Mouse (Mus musculus) small intestine, adult 2 months (tissue): ENCODE measurements around the gene Nucb1.

Experiments used
- CTCF ChIP-seq: fragments of 200-500 bp; IDR thresholded peaks from 2 replicates; pipeline ENCODE4 v1.5.1; 2012; ENCODE audit warnings: low read depth, mild to moderate bottlenecking, control low read depth, inconsistent platforms, low read length, moderate library complexity, mixed read lengths; ENCODE audit not compliant: insufficient replicate concordance, insufficient read length; ENCODE audit errors: extremely low read depth
- POLR2A ChIP-seq: fragments of 200-500 bp; IDR thresholded peaks from 2 replicates; pipeline ENCODE4 v1.6.1; 2012; ENCODE audit warnings: low read depth, mild to moderate bottlenecking, control low read depth, inconsistent platforms, low read length, moderate library complexity

DNA sequence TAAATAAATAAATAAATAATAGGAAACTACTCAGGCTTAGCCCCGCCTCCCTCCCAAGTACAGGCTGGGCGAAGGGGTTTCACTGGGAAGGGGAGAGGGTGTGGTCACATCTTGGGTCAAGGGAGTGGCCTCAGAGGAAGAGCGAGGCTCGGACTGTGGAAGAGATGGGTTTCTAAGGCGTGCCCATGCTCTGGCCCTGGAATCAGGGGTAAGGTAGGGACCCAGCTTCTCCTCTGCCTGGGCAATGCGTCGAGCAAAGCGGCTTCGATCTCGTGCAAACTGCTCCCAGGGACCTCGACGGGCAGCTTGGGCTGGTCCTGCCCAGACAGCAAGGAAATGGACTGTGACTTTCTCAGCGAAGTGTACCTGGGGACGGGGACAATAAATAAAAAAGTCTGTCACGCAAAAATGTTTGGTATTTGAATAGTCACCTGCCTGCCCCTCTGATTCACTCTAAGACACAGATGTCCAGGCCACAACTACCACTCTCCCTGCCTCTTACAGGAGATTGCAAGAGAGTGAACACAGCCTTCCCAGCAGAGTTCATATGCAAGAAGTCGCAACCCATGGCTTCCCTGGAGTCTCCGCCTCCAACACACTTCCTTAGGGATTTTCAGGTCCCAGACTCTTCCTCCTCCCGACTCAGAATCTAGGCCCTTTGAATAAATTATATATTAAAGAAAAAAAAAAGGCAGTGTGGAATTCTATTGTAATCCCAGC, 12.9 kb upstream of the Nucb1 start:
- TF ChIP-seq POLR2A: no peak
- TF ChIP-seq CTCF: no peak
